Mouse (Mus musculus): ENCODE measurements around the gene Lmf2. TPM values are rescaled to one million over a fixed set of nuclear protein-coding genes. Genes with fewer than 3 reads are reported as not detected.
A peak's percentile ranks its signal among the peaks of the same experiment; 100 is the strongest.

Gene Lmf2
- polyA plus RNA-seq, 2 experiments: 12.3 to 17.2 TPM

- 29% methylated on average over 3 of the region's 3 CpGs for whole genome bisulfite sequencing (ENCODE audit: insufficient replicate concordance)
These were observed 15.3 kb downstream of the Lmf2 start for GRCm38 (mm10) chr15:89340136-89340535.

GRCm38 (mm10) chr15:89339696-89340095 lies 15.8 kb downstream of the Lmf2 start:
- DNase-seq (ENCODE audit: low read depth in 3 of 3, low spot score in 3 of 3): no peak
- Histone ChIP-seq H3K4me1 (replicated peaks; ENCODE audit: control insufficient read depth in 2 of 2, insufficient read depth in 2 of 2, low read length in 1 of 2) (peaks cover 0 to 2% of the 10 kb centered on the region in 2 experiments; a peak in 1 of 4 replicates), H3K4me3 (ENCODE audit: insufficient read depth in 1 of 2, low read depth in 2 of 2, low read length in 2 of 2) (no peak overlapping the region), H3K27ac (no peak overlapping the region), H3K9me3 (ENCODE audit: control insufficient read depth, low read length) (no peaks in the 10 kb centered on the region), H3K4me2 (ENCODE audit: low read depth) (no peak overlapping the region), H3K27me3 (ENCODE audit: control insufficient read depth, insufficient read depth, low read length) (no peaks in the 10 kb centered on the region), H3K36me3 (replicated peaks; ENCODE audit: control insufficient read depth, insufficient read depth, low read depth) (no peaks in the 10 kb centered on the region), H3K9ac (replicated peaks) (no peak overlapping the region)
- TF ChIP-seq EP300 (IDR thresholded peaks at IDR 0.05; ENCODE audit: low read depth) (no peak), CTCF (IDR thresholded peaks at IDR 0.05; ENCODE audit: low read depth) (no peak)
- no peak for ATAC-seq (ENCODE audit: insufficient read depth)
- WGBS (ENCODE audit: insufficient replicate concordance): 41% methylated on average over 2 of the region's 2 CpGs

More at GRCm38 (mm10) chr15:89340136-89340535, 15.3 kb downstream of the Lmf2 start:
- H3K9ac ChIP-seq (replicated peaks): no peak overlapping the region
- H3K36me3 ChIP-seq (replicated peaks; ENCODE audit: control insufficient read depth, insufficient read depth, low read depth): no peaks in the 10 kb centered on the region
- H3K9me3 ChIP-seq (ENCODE audit: control insufficient read depth, low read length): no peaks in the 10 kb centered on the region
- H3K27ac ChIP-seq: no peak overlapping the region
- H3K27me3 ChIP-seq (ENCODE audit: control insufficient read depth, insufficient read depth, low read length): no peaks in the 10 kb centered on the region
- DNase-seq (ENCODE audit: low read depth in 3 of 3, low spot score in 3 of 3): no peak
- TF ChIP-seq EP300 (IDR thresholded peaks at IDR 0.05; ENCODE audit: low read depth) (no peak), CTCF (IDR thresholded peaks at IDR 0.05; ENCODE audit: low read depth) (no peak)
- no peak for ATAC-seq (ENCODE audit: insufficient read depth)
- H3K4me2 ChIP-seq (ENCODE audit: low read depth): no peak overlapping the region
- H3K4me1 ChIP-seq (replicated peaks; ENCODE audit: control insufficient read depth in 2 of 2, insufficient read depth in 2 of 2, low read length in 1 of 2): 0 out of 4 replicates have a peak, but pooled peaks cover 0 to 2% of the 10 kb centered on the region in 2 experiments
- no peak overlapping the region for H3K4me3 ChIP-seq (ENCODE audit: insufficient read depth in 1 of 2, low read depth in 2 of 2, low read length in 2 of 2)

DNA sequence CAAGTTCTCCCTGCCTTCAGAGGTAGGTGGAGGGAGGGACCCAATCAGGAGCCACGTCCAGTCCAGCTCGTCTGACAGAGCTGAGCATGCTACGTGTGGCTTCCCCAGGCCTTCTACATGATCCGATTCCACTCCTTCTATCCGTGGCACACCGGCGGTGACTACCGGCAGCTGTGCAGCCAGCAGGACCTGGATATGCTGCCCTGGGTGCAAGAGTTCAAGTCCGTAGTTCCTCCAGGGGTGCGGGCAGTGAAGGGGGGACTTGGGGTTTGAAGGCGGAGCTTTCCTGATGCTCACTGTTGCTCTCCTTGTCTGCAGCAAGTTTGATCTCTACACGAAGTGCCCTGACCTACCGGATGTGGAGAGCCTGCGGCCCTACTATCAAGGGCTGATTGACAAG lies 19.0 kb downstream of the Lmf2 start:
- TF ChIP-seq EP300 (IDR thresholded peaks at IDR 0.05; ENCODE audit: low read depth) (no peak), CTCF (IDR thresholded peaks at IDR 0.05; ENCODE audit: low read depth) (no peak)
- Histone ChIP-seq H3K9ac (replicated peaks) (no peak overlapping the region), H3K4me2 (ENCODE audit: low read depth) (no peak overlapping the region), H3K27ac (no peak overlapping the region), H3K4me1 (replicated peaks; ENCODE audit: control insufficient read depth in 2 of 2, insufficient read depth in 2 of 2, low read length in 1 of 2) (peaks cover 0 to 5% of the 10 kb centered on the region in 2 experiments; a peak in 1 of 4 replicates), H3K27me3 (ENCODE audit: control insufficient read depth, insufficient read depth, low read length) (no peaks in the 10 kb centered on the region), H3K4me3 (ENCODE audit: insufficient read depth in 1 of 2, low read depth in 2 of 2, low read length in 2 of 2) (no peak overlapping the region), H3K36me3 (replicated peaks; ENCODE audit: control insufficient read depth, insufficient read depth, low read depth) (no peaks in the 10 kb centered on the region), H3K9me3 (ENCODE audit: control insufficient read depth, low read length) (no peaks in the 10 kb centered on the region)
- WGBS (ENCODE audit: insufficient replicate concordance): 73% methylated on average over 14 of the region's 14 CpGs
- ATAC-seq (ENCODE audit: insufficient read depth) (no peak), DNase-seq (ENCODE audit: low read depth in 3 of 3, low spot score in 3 of 3) (no peak)

GRCm38 (mm10) chr15:89334774-89335537 lies 20.5 kb downstream of the Lmf2 start:
- no peak overlapping the region for H3K9ac ChIP-seq (replicated peaks)
- H3K4me2 ChIP-seq (ENCODE audit: low read depth): no peak overlapping the region
- DNase-seq (ENCODE audit: low read depth in 3 of 3, low spot score in 3 of 3) (no peak), ATAC-seq (ENCODE audit: insufficient read depth) (0 out of 2 replicates have a peak, but pooled peaks have one; percentile 28)
- WGBS (ENCODE audit: insufficient replicate concordance): 68% methylated on average over 17 of the region's 17 CpGs
- H3K4me3 ChIP-seq (ENCODE audit: insufficient read depth in 1 of 2, low read depth in 2 of 2, low read length in 2 of 2): no peak overlapping the region
- TF ChIP-seq EP300 (IDR thresholded peaks at IDR 0.05; ENCODE audit: low read depth): no peak
- no peak for TF ChIP-seq CTCF (IDR thresholded peaks at IDR 0.05; ENCODE audit: low read depth)
- H3K9me3 ChIP-seq (ENCODE audit: control insufficient read depth, low read length): no peaks in the 10 kb centered on the region
- H3K36me3 ChIP-seq (replicated peaks; ENCODE audit: control insufficient read depth, insufficient read depth, low read depth): no peaks in the 10 kb centered on the region
- peaks cover 0 to 5% of the 10 kb centered on the region in 2 experiments; a peak in 1 of 4 replicates for H3K4me1 ChIP-seq (replicated peaks; ENCODE audit: control insufficient read depth in 2 of 2, insufficient read depth in 2 of 2, low read length in 1 of 2)
- no peak overlapping the region for H3K27ac ChIP-seq
- H3K27me3 ChIP-seq (ENCODE audit: control insufficient read depth, insufficient read depth, low read length): no peaks in the 10 kb centered on the region

DNA sequence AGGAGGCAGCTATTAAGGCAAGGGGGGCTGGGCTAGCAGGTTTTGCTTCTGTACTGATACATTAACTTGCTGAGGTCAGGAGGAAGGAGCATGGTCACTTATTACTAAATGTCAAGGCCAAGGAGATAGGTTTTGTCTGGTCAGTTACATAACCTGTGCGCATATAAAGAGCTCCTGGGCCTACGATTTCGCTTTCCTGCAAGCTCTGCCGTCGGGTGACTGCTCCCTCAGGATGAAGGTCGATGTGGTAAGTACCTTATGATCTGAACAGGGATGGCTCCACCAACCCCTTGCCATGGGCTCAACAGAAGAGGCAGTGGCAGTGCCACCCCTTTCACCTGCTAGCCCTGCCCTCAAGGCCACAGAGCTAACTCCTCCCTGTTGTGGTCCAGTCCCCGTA lies 21.2 kb downstream of the Lmf2 start, which contains the start of gene Miox:
Miox (plus strand) TSS at position 128 of the 400 bp plus-strand sequence.
- no peak for DNase-seq (ENCODE audit: low read depth in 3 of 3, low spot score in 3 of 3)
- WGBS (ENCODE audit: insufficient replicate concordance): 74% methylated on average over 7 of the region's 7 CpGs
- no peak within 1 kb of the TSS for H3K27ac ChIP-seq

More for the DNA sequence above, 21.2 kb downstream of the Lmf2 start, which contains the start of gene Miox:
- Histone ChIP-seq H3K36me3 (replicated peaks; ENCODE audit: control insufficient read depth, insufficient read depth, low read depth) (no peaks in the 10 kb centered on the region), H3K4me2 (ENCODE audit: low read depth) (no peak within 1 kb of the TSS), H3K27me3 (ENCODE audit: control insufficient read depth, insufficient read depth, low read length) (no peaks in the 10 kb centered on the region), H3K9me3 (ENCODE audit: control insufficient read depth, low read length) (no peaks in the 10 kb centered on the region), H3K4me1 (replicated peaks; ENCODE audit: control insufficient read depth in 2 of 2, insufficient read depth in 2 of 2, low read length in 1 of 2) (peaks cover 0 to 3% of the 10 kb centered on the region in 2 experiments; a peak in 1 of 4 replicates), H3K9ac (replicated peaks) (no peak within 1 kb of the TSS), H3K4me3 (ENCODE audit: insufficient read depth in 1 of 2, low read depth in 2 of 2, low read length in 2 of 2) (no peak within 1 kb of the TSS)
- TF ChIP-seq EP300 (IDR thresholded peaks at IDR 0.05; ENCODE audit: low read depth): no peak
- no peak for TF ChIP-seq CTCF (IDR thresholded peaks at IDR 0.05; ENCODE audit: low read depth)
- ATAC-seq (ENCODE audit: insufficient read depth): no peak

All from liver, embryonic 14.5 days (tissue).